Mouse (Mus musculus): Measurements from ENCODE around the gene Cyb5r3.
A peak's percentile ranks its signal among the peaks of the same experiment; 100 is the strongest.

Gene Cyb5r3

GRCm38 (mm10) chr15:83172492-83173429 is at the start of gene Cyb5r3:
Cyb5r3 (minus strand) TSS chr15:83172592.
- DNase-seq (ENCODE audit: low spot score), result no peak

DNA sequence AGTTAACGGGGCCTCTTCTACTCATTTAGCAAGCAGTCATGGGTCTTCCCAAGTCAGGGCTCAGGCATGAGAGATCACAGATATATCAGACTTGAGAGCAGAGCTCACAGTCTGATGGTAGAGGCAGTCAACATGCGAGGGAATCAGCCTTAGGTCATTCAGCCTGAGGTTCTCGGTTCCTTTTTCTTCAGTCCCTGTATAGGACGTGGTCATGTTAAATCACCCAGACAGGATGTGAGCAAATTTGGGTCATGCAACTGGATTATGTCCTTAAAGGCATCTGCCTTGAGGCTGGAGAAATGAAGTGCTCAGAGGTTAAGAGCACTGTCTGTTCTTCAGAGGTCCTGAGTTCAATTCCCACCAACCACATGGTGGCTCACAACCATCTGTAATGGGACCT is 49.3 kb upstream of the Cyb5r3 start:
- no peak for DNase-seq (ENCODE audit: low spot score)

DNA sequence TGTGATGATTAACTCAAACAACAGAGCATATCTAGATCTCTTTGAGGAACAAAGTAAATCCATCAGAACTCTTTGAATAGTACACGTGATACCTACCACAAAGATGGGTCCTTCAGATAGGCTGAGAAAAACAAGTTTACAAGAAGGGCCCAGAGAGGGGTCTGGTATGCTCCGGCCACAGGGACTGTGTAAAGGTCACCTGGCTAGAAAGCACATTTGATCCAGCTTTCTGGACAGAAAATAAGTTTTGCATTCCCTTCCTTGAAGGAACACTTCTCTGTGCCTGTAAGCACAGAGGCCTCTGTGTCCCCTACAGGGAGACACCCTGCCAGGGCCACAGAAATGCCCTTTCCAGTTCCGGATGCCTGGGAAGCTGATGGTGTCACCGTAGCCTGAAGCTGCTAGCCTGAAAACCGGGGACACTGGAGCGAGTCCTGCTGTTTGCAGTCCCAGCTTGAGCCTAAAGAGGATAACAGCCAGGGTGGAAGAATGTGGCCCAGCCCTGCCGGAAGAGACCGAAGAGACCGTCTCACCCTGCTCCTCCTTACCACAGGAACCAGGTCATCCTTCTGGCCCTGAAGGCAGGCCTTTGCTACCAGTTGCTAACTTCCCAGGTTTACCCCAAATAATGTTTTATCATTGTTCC is 48.1 kb upstream of the Cyb5r3 start:
- DNase-seq (ENCODE audit: low spot score), result no peak

- DNase-seq (ENCODE audit: low spot score), result no peak
These were observed 43.2 kb upstream of the Cyb5r3 start for GRCm38 (mm10) chr15:83215322-83216216.

- DNase-seq (ENCODE audit: low spot score), result no peak
These were observed 37.8 kb upstream of the Cyb5r3 start for GRCm38 (mm10) chr15:83210229-83210628.

GRCm38 (mm10) chr15:83209719-83210118 is 37.3 kb upstream of the Cyb5r3 start:
- DNase-seq (ENCODE audit: low spot score), result no peak

DNA sequence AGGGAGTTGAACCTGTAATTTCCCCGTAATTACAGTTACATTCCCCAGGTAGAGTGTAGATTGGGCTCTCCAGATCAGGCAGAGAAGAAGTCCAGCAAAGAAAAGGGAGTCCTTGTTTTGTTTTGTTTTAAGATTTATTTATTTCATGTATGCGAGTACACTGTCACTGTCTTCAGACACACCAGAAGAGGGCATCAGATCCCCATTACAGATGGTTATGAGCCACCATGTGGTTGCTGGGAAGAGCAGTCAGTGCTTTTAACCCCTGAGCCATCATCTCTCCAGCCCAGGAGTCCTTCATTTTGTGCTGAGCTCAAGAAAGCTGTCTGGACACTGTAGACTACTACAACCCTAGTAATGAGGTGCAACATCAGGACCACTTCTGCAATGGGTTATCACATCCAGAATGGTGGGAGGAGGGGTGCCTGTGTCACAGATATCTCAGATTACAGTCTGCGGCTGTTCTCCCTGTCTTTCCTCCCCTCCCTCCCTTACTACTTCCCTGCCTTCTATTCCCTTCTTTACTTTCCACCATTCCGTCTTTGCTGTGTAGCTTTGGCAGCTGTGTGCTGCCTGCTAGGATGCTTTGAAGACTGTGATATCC is 36.8 kb upstream of the Cyb5r3 start:
- DNase-seq (ENCODE audit: low spot score), result no peak

DNA sequence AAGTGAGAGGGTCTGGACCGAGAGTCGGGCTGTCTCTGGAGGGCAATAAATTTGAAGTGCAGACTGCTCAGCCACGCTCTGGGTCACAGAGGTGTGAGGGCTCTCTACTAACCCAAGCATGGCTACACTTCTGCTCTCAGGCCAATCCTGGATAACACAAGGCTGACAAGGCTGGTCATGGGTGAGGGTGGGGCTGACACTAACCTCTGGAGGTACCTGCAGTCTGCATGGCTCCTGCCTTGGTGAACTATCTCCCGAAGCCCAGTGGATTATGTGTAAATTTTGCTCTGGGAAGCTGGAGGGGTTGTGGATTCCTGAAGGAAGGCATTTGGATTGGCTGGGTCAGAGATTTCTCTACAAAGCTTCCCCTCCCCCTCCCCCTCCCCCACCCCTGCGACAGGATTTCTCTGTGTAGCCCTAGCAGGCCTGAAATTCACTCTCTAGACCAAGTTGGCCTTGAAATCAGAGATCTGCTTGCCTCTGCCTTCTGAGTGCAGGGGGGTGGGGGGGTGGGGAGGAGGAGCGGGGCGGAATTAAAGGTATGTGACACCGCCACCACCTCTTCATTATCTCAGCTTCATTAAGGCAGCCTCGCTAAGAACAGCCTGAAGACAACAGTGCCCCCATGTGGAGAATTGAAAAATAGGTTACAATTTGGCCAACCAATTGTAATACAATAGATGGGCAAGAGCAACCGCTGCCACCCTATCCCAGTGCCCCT is 32.5 kb upstream of the Cyb5r3 start:
- DNase-seq (ENCODE audit: low spot score), result peak; percentile 71

DNA sequence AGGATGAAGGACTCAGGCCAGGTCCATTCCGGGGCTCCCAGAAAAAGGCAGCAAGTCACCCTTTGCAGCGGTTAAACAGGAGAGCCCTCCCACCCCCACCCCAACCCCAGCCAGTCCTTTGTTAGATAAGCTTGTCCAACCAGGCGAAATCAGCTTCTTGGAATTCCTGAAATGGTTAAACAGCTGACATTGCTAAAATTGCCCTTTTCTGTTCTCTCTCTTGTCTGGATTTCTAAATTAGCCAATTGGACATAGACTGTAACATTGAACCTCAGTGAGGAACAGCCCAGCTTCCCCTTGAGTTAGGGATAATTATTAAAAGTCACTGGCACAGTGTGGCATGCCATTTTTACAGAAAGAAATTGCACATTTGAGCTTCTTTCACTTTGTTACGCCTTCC is 30.0 kb upstream of the Cyb5r3 start:
- DNase-seq (ENCODE audit: low spot score), result no peak

DNA sequence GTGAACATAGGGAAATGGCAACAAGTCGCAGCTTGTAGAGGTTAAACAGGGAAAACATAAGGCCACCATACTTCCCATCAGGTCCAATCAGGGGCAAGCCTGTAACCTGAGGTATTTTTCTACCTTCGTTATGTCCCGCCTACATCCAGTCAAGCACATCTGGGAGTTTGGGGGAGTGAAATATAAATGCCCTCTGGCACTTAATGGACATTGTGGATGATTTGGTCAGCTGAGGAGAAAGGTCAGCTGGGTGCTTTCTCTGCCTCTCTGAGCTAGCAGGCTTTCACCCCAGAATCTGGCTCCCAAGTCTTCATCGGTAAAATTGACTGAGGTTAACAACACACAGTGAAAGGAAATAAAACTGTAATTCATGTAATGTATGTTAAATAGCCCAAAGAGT is 21.0 kb upstream of the Cyb5r3 start:
- no peak for DNase-seq (ENCODE audit: low spot score)

- DNase-seq (ENCODE audit: low spot score), result no peak
These were observed 10.0 kb upstream of the Cyb5r3 start for GRCm38 (mm10) chr15:83182351-83182750.

- no peak for DNase-seq (ENCODE audit: low spot score)
These were observed 9.5 kb upstream of the Cyb5r3 start for GRCm38 (mm10) chr15:83181800-83182330.

GRCm38 (mm10) chr15:83180004-83180403 is 7.6 kb upstream of the Cyb5r3 start:
- no peak for DNase-seq (ENCODE audit: low spot score)

DNA sequence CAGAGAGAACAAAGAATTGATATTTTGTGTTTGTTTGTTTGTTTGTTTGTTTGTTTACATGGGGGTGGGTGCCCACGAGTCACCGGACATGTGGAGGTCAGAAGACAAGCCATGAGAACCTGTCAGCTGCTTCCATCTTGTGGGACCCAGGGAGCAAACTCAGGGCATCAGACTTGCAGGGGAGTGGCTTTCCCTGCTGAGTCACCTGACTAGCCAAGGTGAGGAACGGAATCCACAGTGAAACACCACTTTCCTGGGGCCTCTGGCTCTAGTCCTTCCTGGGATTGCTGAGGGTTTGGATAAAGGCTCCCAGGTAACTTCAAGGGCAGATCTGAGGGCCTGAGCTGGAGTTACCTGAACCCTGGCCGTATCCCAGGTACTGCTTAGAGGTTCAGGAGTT is 4.3 kb upstream of the Cyb5r3 start:
- no peak for DNase-seq (ENCODE audit: low spot score)

GRCm38 (mm10) chr15:83173914-83174884 is 1.8 kb upstream of the Cyb5r3 start:
- DNase-seq (ENCODE audit: low spot score), result no peak

GRCm38 (mm10) chr15:83171712-83172481 is 495 bp downstream of the Cyb5r3 start:
- peak; percentile 99 for DNase-seq (ENCODE audit: low spot score)

GRCm38 (mm10) chr15:83170956-83171659 is 1.3 kb downstream of the Cyb5r3 start:
- DNase-seq (ENCODE audit: low spot score), result no peak
